Mouse (Mus musculus): ENCODE results near the gene Prss44. TPM values are rescaled to one million over a fixed set of nuclear protein-coding genes. Genes with fewer than 3 reads are reported as not detected.

The Prss44 gene
- total and polyA plus RNA-seq, 2 experiments from 2014 or later: not detected

DNA sequence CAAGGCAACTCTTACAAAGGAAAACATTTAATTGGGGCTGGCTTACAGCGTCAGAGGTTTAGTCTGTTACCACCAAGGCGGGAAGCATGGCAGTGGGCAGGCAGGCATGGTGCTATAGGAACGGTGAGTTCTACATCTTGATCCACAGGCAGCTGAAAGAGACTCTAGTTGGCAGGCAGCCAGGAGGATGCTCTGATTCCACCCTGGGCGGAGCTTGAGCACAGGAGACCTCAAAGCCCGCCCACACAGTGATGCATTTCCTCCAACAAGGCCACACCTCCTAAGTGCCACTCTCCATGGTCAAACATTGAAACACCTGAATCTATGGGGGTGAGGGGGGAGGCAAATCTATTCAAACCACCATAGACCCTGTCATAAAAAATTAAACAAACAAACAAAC, 19.2 kb downstream of the Prss44 start:
- H3K9ac ChIP-seq (replicated peaks; ENCODE audit: low read depth, low read length): no peak overlapping the region
- 65% methylated on average over 5 of the region's 5 CpGs for WGBS
- no peak for DNase-seq (ENCODE audit: low spot score)

DNA sequence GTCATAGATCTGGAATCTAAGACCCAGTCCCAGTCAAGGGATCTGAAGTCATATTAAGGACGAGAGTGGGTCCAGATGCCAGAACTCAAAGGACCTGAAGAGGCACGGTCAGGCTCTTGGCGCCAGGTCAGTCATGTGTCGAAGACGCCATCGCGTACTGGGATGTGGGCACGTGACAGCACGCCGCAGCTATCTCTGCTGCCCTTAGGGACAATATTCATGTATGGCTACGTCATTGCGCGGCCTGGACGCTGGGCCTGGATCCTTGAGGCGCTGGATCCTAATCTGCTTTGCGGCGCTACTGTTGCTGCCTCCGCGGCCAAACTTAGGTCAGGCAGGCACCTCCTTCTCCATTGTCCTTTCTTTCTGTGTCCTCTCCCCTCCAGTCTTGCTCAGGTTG, 20.6 kb downstream of the Prss44 start, which contains the start of gene Prss45:
TSS of gene Prss45 (plus strand) at position 178 of the 400 bp plus-strand sequence.
- no peak within 1 kb of the TSS for H3K27ac ChIP-seq (ENCODE audit: low read depth)
- ATAC-seq (ENCODE audit: insufficient read depth, low read depth): no peak
- no peak within 1 kb of the TSS for H3K4me2 ChIP-seq (ENCODE audit: low read depth, low read length)
- H3K9me3 ChIP-seq (replicated peaks; ENCODE audit: control insufficient read depth, low read length): no peaks in the 10 kb centered on the region
- H3K36me3 ChIP-seq (replicated peaks; ENCODE audit: control insufficient read depth, insufficient read depth, low read length): no peaks in the 10 kb centered on the region
- H3K27me3 ChIP-seq (ENCODE audit: control insufficient read depth, insufficient read depth, low read length): no peaks in the 10 kb centered on the region
- WGBS: 69% methylated on average over 19 of the region's 19 CpGs
- DNase-seq (ENCODE audit: low spot score): no peak
- no peaks in the 10 kb centered on the region for H3K4me1 ChIP-seq (ENCODE audit: control insufficient read depth, insufficient read depth)
- TF ChIP-seq CTCF (IDR thresholded peaks at IDR 0.05; ENCODE audit: low read depth): no peak
- TF ChIP-seq EP300 (IDR thresholded peaks at IDR 0.05; ENCODE audit: low read depth): no peak
- no peak within 1 kb of the TSS for H3K4me3 ChIP-seq (ENCODE audit: low read depth, low read length)
- no peak within 1 kb of the TSS for H3K9ac ChIP-seq (replicated peaks; ENCODE audit: low read depth, low read length)

More for the DNA sequence above, 19.2 kb downstream of the Prss44 start:
- no peaks in the 10 kb centered on the region for H3K4me1 ChIP-seq (ENCODE audit: control insufficient read depth, insufficient read depth)
- no peaks in the 10 kb centered on the region for H3K36me3 ChIP-seq (replicated peaks; ENCODE audit: control insufficient read depth, insufficient read depth, low read length)
- H3K27me3 ChIP-seq (ENCODE audit: control insufficient read depth, insufficient read depth, low read length): no peaks in the 10 kb centered on the region
- no peak overlapping the region for H3K27ac ChIP-seq (ENCODE audit: low read depth)
- H3K9me3 ChIP-seq (replicated peaks; ENCODE audit: control insufficient read depth, low read length): no peaks in the 10 kb centered on the region
- ATAC-seq (ENCODE audit: insufficient read depth, low read depth): no peak
- no peak for TF ChIP-seq EP300 (IDR thresholded peaks at IDR 0.05; ENCODE audit: low read depth)
- TF ChIP-seq CTCF (IDR thresholded peaks at IDR 0.05; ENCODE audit: low read depth): no peak
- H3K4me2 ChIP-seq (ENCODE audit: low read depth, low read length): no peak overlapping the region
- no peak overlapping the region for H3K4me3 ChIP-seq (ENCODE audit: low read depth, low read length)

DNA sequence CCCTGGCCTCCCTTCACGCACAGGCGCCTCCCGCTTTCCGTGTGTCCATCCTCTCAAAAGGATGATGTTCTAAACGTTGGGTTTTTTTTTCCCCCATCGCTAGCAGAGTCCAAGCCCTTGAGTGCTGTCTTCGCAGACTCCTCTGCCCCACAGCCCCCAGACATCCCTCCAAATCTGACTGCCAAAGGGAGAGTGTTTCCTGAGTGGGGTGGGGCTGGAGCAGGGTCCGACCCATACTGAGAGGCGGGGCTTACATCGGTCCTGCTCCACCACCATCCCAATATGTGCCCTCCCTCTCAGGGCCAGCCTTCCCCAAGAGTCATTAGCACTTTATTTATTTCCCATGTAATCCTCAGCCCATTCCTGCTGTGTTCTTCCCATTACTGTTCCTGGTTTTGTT, 21.2 kb downstream of the Prss44 start:
- DNase-seq (ENCODE audit: low spot score): no peak
- H3K4me3 ChIP-seq (ENCODE audit: low read depth, low read length): no peak overlapping the region
- H3K9me3 ChIP-seq (replicated peaks; ENCODE audit: control insufficient read depth, low read length): no peaks in the 10 kb centered on the region
- no peaks in the 10 kb centered on the region for H3K27me3 ChIP-seq (ENCODE audit: control insufficient read depth, insufficient read depth, low read length)
- no peaks in the 10 kb centered on the region for H3K4me1 ChIP-seq (ENCODE audit: control insufficient read depth, insufficient read depth)
- no peak for ATAC-seq (ENCODE audit: insufficient read depth, low read depth)
- no peak overlapping the region for H3K4me2 ChIP-seq (ENCODE audit: low read depth, low read length)
- WGBS: 28% methylated on average over 10 of the region's 10 CpGs
- TF ChIP-seq CTCF (IDR thresholded peaks at IDR 0.05; ENCODE audit: low read depth) (no peak), EP300 (IDR thresholded peaks at IDR 0.05; ENCODE audit: low read depth) (no peak)
- H3K36me3 ChIP-seq (replicated peaks; ENCODE audit: control insufficient read depth, insufficient read depth, low read length): no peaks in the 10 kb centered on the region
- no peak overlapping the region for H3K9ac ChIP-seq (replicated peaks; ENCODE audit: low read depth, low read length)
- no peak overlapping the region for H3K27ac ChIP-seq (ENCODE audit: low read depth)

DNA sequence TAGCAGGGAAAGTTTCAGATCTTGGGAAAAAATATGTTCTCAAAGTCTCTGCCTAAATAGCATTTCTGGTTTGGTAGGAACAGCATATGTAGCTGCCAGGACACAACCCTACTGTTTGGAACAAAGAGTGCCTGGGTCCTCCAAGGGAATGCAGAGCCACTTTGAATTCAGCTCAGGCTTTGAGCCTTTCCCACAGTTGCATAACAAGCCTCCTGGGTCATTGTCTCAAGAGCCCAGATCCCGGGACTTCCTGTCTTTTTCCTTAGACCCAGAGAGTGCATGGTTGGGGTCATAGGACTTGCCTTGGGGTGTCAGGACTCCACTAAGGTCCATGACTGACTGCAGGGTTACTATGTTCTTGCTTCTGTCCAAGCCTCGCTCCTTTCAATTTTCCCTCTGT, 22.3 kb downstream of the Prss44 start:
- WGBS: 51% methylated on average over 2 of the region's 2 CpGs
- Histone ChIP-seq H3K4me2 (ENCODE audit: low read depth, low read length) (no peak overlapping the region), H3K4me1 (ENCODE audit: control insufficient read depth, insufficient read depth) (no peaks in the 10 kb centered on the region), H3K27me3 (ENCODE audit: control insufficient read depth, insufficient read depth, low read length) (no peaks in the 10 kb centered on the region), H3K4me3 (ENCODE audit: low read depth, low read length) (no peak overlapping the region), H3K36me3 (replicated peaks; ENCODE audit: control insufficient read depth, insufficient read depth, low read length) (no peaks in the 10 kb centered on the region), H3K9ac (replicated peaks; ENCODE audit: low read depth, low read length) (no peak overlapping the region), H3K27ac (ENCODE audit: low read depth) (no peak overlapping the region), H3K9me3 (replicated peaks; ENCODE audit: control insufficient read depth, low read length) (no peaks in the 10 kb centered on the region)
- DNase-seq (ENCODE audit: low spot score) (no peak), ATAC-seq (ENCODE audit: insufficient read depth, low read depth) (no peak)
- no peak for TF ChIP-seq CTCF (IDR thresholded peaks at IDR 0.05; ENCODE audit: low read depth)
- TF ChIP-seq EP300 (IDR thresholded peaks at IDR 0.05; ENCODE audit: low read depth): no peak

DNA sequence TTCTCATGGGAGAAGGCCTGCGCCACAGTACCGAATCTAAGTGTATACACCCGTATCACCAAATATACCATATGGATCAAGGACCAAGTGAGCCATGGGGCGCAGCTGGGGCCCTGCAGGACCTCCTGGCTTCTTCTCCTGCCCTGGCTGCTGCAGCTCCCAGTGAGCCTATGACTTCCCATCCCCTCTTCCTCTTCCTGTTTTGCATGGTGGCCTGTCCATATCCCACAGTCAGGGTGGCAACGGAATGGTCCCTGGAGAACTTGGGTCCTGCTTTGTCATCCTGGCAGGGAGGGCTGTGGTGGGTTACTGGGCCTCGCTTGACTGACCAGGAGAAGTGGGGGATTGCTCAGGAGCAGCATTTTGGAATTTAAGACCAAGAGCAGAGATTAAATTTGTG, 27.1 kb downstream of the Prss44 start:
- DNase-seq (ENCODE audit: low spot score) (no peak), ATAC-seq (ENCODE audit: insufficient read depth, low read depth) (no peak)
- Histone ChIP-seq H3K4me1 (ENCODE audit: control insufficient read depth, insufficient read depth) (no peaks in the 10 kb centered on the region), H3K4me2 (ENCODE audit: low read depth, low read length) (no peak overlapping the region), H3K9ac (replicated peaks; ENCODE audit: low read depth, low read length) (no peak overlapping the region), H3K4me3 (ENCODE audit: low read depth, low read length) (no peak overlapping the region), H3K27me3 (ENCODE audit: control insufficient read depth, insufficient read depth, low read length) (no peaks in the 10 kb centered on the region), H3K36me3 (replicated peaks; ENCODE audit: control insufficient read depth, insufficient read depth, low read length) (no peaks in the 10 kb centered on the region), H3K27ac (ENCODE audit: low read depth) (no peak overlapping the region), H3K9me3 (replicated peaks; ENCODE audit: control insufficient read depth, low read length) (no peaks in the 10 kb centered on the region)
- no peak for TF ChIP-seq EP300 (IDR thresholded peaks at IDR 0.05; ENCODE audit: low read depth)
- TF ChIP-seq CTCF (IDR thresholded peaks at IDR 0.05; ENCODE audit: low read depth): no peak
- 83% methylated on average over 6 of the region's 6 CpGs for WGBS

DNA sequence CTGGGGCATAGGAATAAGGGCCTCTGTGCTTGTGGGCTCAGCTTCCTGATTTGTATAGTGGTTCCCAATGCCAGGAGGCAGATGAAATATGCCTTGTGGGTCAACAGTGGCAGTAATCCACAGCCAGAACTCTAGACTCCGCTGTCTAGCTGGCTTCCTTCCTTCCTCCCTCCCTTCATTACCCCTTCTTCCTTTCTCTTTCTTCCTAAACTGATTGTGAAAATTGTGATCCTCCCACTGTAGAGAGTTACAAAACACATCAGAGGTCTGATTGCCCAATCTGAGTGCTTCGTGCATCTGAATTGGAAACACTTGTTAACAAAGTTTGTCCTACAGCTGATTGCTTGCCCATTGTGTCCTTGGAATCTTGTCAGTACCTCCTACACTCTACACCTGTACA, 27.6 kb downstream of the Prss44 start:
- TF ChIP-seq CTCF (IDR thresholded peaks at IDR 0.05; ENCODE audit: low read depth): no peak
- TF ChIP-seq EP300 (IDR thresholded peaks at IDR 0.05; ENCODE audit: low read depth): no peak
- DNase-seq (ENCODE audit: low spot score) (no peak), ATAC-seq (ENCODE audit: insufficient read depth, low read depth) (no peak)
- no peaks in the 10 kb centered on the region for H3K9me3 ChIP-seq (replicated peaks; ENCODE audit: control insufficient read depth, low read length)
- H3K27me3 ChIP-seq (ENCODE audit: control insufficient read depth, insufficient read depth, low read length): no peaks in the 10 kb centered on the region
- H3K27ac ChIP-seq (ENCODE audit: low read depth): no peak overlapping the region
- 61% methylated on average over 2 of the region's 2 CpGs for WGBS
- no peaks in the 10 kb centered on the region for H3K4me1 ChIP-seq (ENCODE audit: control insufficient read depth, insufficient read depth)
- no peak overlapping the region for H3K4me3 ChIP-seq (ENCODE audit: low read depth, low read length)
- no peak overlapping the region for H3K4me2 ChIP-seq (ENCODE audit: low read depth, low read length)
- H3K36me3 ChIP-seq (replicated peaks; ENCODE audit: control insufficient read depth, insufficient read depth, low read length): no peaks in the 10 kb centered on the region
- H3K9ac ChIP-seq (replicated peaks; ENCODE audit: low read depth, low read length): no peak overlapping the region

Measured in heart, postnatal 0 days (tissue).